Mouse (Mus musculus) central nervous system, embryonic 14 days (tissue): ENCODE results near the gene Cilp. TPM values are rescaled to one million over a fixed set of nuclear protein-coding genes. Genes with fewer than 3 reads are reported as not detected.

ENCODE experiments used
- polyA plus RNA-seq: library from polyadenylated mRNA; depleted of rRNA; stranded (reverse); fragments of >200 nt; gene quantifications from 2 replicates; pipeline ENCODE4 v1.2.3, GENCODE M21; 2012; rRNA removed

Gene Cilp
- polyA plus RNA-seq = 0.23 and 0.93 TPM in 2 replicates

GRCm38 (mm10) chr9:65264959-65265358, at the start of gene Cilp:
Gene Cilp, plus strand, starts transcription at chr9:65265180.

GRCm38 (mm10) chr9:65293973-65294715, 29.2 kb downstream of the Cilp start, which contains the start of gene Clpx:
Gene Clpx, plus strand, starts transcription at chr9:65294260.

Other genes starting within 250 kb of the Cilp start
- 104 and 119 TPM in 2 replicates for gene Hacd3, start 243.5 kb upstream of the Cilp start, polyA plus RNA-seq
- gene Dpp8, start 232.8 kb upstream of the Cilp start, polyA plus RNA-seq = 55.1 and 59.0 TPM in 2 replicates
- gene Igdcc4, start 163.7 kb upstream of the Cilp start, polyA plus RNA-seq = 28.8 and 39.9 TPM in 2 replicates
- 14.3 and 17.3 TPM in 2 replicates for gene Igdcc3, start 124.0 kb upstream of the Cilp start, polyA plus RNA-seq
- gene Parp16, start 69.8 kb upstream of the Cilp start, polyA plus RNA-seq = 4.9 and 6.8 TPM in 2 replicates
- gene Clpx, start 29.1 kb downstream of the Cilp start, polyA plus RNA-seq = 21.0 and 21.8 TPM in 2 replicates
- gene Pdcd7, start 80.9 kb downstream of the Cilp start, polyA plus RNA-seq = 15.6 and 16.1 TPM in 2 replicates
- 5.6 and 6.2 TPM in 2 replicates for gene Ubap1l, start 95.9 kb downstream of the Cilp start, polyA plus RNA-seq
- 0.42 and 0.75 TPM in 2 replicates for gene Kbtbd13, start 126.5 kb downstream of the Cilp start, polyA plus RNA-seq
- gene Rasl12, start 133.3 kb downstream of the Cilp start, polyA plus RNA-seq = 6.1 and 7.1 TPM in 2 replicates
- gene Slc51b, start 157.8 kb downstream of the Cilp start, polyA plus RNA-seq = not detected in 2 replicates
- gene Mtfmt, start 170.6 kb downstream of the Cilp start, polyA plus RNA-seq = 25.3 and 27.0 TPM in 2 replicates
- gene Spg21, start 195.8 kb downstream of the Cilp start, polyA plus RNA-seq = 54.4 and 58.0 TPM in 2 replicates